Mouse (Mus musculus) heart, adult 2 months (tissue): ENCODE measurements around the gene Lyrm9.

Experiments used
- CTCF ChIP-seq: fragments of 200-600 bp; IDR thresholded peaks from 2 replicates; pipeline ENCODE4 v1.8.1; 2022; ENCODE audit warnings: antibody characterized with exemption, mild to moderate bottlenecking, moderate library complexity
- POLR2A ChIP-seq: fragments of 200-500 bp; IDR thresholded peaks from 2 replicates; pipeline ENCODE4 v1.6.1; 2011; ENCODE audit warnings: mild to moderate bottlenecking, low read depth, low read length, control low read depth; ENCODE audit not compliant: insufficient read depth

GRCm38 (mm10) chr11:78851216-78851870 lies 25.0 kb downstream of the Lyrm9 start:
- TF ChIP-seq POLR2A (no peak), CTCF (no peak)
